Mouse (Mus musculus): Measurements from ENCODE around the gene Elf2.
"Not testable (repeated sequence)": the region's sequence is repeated elsewhere in the genome, so short reads cannot be mapped to it uniquely, and the experiment has no call there.

Gene Elf2

GRCm38 (mm10) chr3:51359558-51360307 is 19.3 kb upstream of the Elf2 start:
- DNase-seq (ENCODE audit: extremely low read depth, low read depth), result no peak

- DNase-seq (ENCODE audit: extremely low read depth, low read depth), result peak; percentile 84
Observed at GRCm38 (mm10) chr3:51358660-51359557, 18.4 kb upstream of the Elf2 start.

GRCm38 (mm10) chr3:51358181-51358580 is 17.7 kb upstream of the Elf2 start:
- DNase-seq (ENCODE audit: extremely low read depth, low read depth), result peak; percentile 86

- DNase-seq (ENCODE audit: extremely low read depth, low read depth), result peak; percentile 78
Observed at GRCm38 (mm10) chr3:51357624-51358023, 17.2 kb upstream of the Elf2 start.

- DNase-seq (ENCODE audit: extremely low read depth, low read depth), result no peak
Observed at GRCm38 (mm10) chr3:51357078-51357477, 16.6 kb upstream of the Elf2 start.

GRCm38 (mm10) chr3:51354956-51355355 is 14.5 kb upstream of the Elf2 start:
- DNase-seq (ENCODE audit: extremely low read depth, low read depth), result not testable (repeated sequence)

GRCm38 (mm10) chr3:51354034-51354427 is 13.6 kb upstream of the Elf2 start:
- no peak for DNase-seq (ENCODE audit: extremely low read depth, low read depth)

GRCm38 (mm10) chr3:51353325-51354033 is 13.0 kb upstream of the Elf2 start:
- DNase-seq (ENCODE audit: extremely low read depth, low read depth), result no peak

GRCm38 (mm10) chr3:51350806-51351205 is 10.3 kb upstream of the Elf2 start:
- DNase-seq (ENCODE audit: extremely low read depth, low read depth), result no peak

GRCm38 (mm10) chr3:51348646-51349238 is 8.3 kb upstream of the Elf2 start:
- DNase-seq (ENCODE audit: extremely low read depth, low read depth), result no peak

- not testable (repeated sequence) for DNase-seq (ENCODE audit: extremely low read depth, low read depth)
Observed at GRCm38 (mm10) chr3:51345017-51345416, 4.6 kb upstream of the Elf2 start.

- DNase-seq (ENCODE audit: extremely low read depth, low read depth), result not testable (repeated sequence)
Observed at GRCm38 (mm10) chr3:51344182-51344581, 3.7 kb upstream of the Elf2 start.

GRCm38 (mm10) chr3:51343260-51343659 is 2.8 kb upstream of the Elf2 start:
- DNase-seq (ENCODE audit: extremely low read depth, low read depth), result no peak

GRCm38 (mm10) chr3:51342152-51342551 is 1.7 kb upstream of the Elf2 start:
- no peak for DNase-seq (ENCODE audit: extremely low read depth, low read depth)

- DNase-seq (ENCODE audit: extremely low read depth, low read depth), result no peak
Observed at GRCm38 (mm10) chr3:51341268-51342081, 1.0 kb upstream of the Elf2 start.

GRCm38 (mm10) chr3:51339734-51340551 is 520 bp downstream of the Elf2 start:
- no peak for DNase-seq (ENCODE audit: extremely low read depth, low read depth)

- no peak for DNase-seq (ENCODE audit: extremely low read depth, low read depth)
Observed at GRCm38 (mm10) chr3:51339378-51339733, 1.1 kb downstream of the Elf2 start.

GRCm38 (mm10) chr3:51335378-51335777 is 5.1 kb downstream of the Elf2 start:
- no peak for DNase-seq (ENCODE audit: extremely low read depth, low read depth)

- no peak for DNase-seq (ENCODE audit: extremely low read depth, low read depth)
Observed at GRCm38 (mm10) chr3:51333950-51334349, 6.5 kb downstream of the Elf2 start.
